Mouse (Mus musculus) spleen, postnatal 36 days (tissue): ENCODE data around the gene Lipt1.

Experiments used
- DNase-seq, 2 experiments: peaks; one replicate each; pipeline ENCODE4 v3.0.0; 2022; ENCODE audit warnings: low spot score in 2 of 2, mixed read lengths in 1 of 2

Gene Lipt1

DNA sequence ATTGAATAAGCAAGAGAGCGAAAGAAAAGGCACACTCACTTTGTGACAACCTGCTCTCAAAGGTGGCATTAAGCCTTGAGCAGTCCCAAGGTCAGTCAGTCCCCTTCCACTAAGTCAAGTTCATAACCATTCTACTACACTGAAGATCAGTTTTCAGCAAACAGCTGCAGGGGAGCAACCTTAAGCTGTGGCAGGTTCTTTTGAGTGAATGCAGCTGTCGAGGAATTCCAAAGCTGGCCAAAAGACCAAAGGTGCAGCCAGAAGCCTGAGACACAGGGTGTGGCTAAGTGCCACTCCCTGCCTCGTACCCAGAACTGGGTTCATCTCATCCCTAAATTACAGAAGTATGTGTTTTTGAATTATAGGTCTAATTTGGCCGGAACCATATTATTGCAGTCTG is 28.3 kb downstream of the Lipt1 start:
- DNase-seq, result no peak

DNA sequence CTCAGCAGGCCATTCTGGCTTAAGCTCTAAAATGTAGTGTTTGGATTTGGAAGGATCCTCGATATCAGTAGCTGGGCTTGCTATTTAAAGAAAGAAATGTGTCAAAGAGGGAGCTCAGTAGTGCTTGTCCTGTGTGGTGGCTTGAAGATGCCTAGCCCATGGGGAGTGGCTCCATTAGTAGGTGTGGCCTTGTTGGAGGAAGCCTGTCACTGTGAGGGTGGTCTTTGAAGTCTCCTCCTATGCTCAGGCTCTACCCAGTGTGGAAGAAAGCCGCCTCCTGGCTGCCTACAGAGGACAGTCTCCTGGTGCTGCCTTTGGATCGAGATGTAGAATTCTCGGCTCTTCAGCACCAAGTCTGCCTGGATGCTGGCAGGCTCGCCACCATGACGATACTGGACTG is 28.8 kb downstream of the Lipt1 start:
- no peak for DNase-seq

DNA sequence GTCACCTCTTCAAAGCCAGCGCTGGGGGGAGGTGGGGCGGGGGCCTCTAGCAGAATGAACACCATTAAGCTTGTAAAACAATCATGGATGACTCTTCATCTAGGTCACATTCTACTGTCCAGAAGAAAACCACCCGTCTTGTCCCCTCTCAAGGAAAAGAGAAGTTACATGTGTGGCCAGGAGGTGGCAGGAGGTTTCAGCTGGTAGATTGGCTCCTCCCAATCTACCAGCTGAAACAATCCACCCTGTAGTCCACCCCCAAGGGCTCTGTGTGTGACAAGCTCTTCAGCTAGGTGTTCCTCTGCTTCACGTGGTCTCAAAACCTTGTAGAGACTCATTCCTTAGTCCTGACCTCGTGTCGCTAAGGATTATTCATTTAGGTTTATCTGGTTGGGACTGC is 31.6 kb downstream of the Lipt1 start:
- no peak for DNase-seq

DNA sequence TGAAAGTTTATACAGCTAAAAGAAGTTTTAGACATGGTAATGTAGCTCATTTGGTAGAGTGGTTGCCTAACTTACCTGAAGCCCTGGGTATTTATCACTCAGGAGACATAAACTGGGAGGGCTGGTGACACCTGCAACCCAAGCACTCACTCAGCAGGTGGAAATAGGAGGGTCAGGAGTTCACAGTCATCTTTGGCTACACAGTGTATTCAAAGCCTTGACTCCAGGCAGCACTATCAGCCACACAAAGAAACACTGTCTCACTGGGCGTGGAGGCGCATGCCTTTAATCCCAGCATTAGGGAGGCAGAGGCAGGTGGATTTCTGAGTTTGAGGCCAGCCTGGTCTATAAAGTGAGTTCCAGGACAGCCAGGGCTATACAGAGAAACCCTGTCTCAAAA is 41.2 kb downstream of the Lipt1 start:
- no peak for DNase-seq

DNA sequence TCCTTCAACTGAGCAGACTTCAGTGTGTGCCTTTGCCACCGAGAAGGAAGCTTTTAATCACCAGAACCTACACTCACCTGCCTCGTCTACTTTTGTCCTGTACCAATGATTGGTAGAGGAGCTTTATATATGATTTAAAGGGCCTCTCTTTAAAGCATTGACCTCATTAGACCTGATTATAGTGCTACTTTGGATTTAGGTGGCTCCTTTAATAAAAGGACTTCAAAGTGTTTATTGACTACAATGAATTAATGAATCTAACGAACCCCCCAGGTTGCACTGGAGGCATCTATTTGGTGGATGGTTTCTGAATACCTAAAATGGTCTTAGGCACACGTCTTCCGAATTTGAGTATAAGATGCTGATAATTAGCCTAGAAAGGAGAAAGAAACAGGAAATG is 44.9 kb downstream of the Lipt1 start, which contains the start of gene Lyg2:
Lyg2 (minus strand) TSS at position 101 of the 400 bp plus-strand sequence.
- DNase-seq, result no peak

DNA sequence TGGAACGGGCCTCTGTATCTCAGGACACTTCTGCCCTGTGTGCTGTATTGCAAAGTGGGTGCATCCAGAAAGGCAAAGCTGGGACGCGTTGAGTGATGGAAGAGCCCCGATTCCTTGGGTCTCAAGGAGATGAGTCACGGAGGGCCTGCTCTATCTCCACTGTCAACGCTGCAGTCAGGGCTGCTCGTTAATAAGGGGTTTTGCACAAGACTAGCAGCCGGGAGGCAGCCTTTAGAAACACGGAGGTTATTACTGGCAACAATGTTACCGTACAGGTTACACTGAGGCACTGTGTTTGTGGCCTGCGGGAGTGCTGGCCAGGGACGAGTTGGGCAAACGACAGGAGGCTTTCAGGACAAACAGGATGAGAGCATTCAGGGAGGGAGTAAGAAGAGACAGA is 46.1 kb downstream of the Lipt1 start:
- DNase-seq, result no peak

DNA sequence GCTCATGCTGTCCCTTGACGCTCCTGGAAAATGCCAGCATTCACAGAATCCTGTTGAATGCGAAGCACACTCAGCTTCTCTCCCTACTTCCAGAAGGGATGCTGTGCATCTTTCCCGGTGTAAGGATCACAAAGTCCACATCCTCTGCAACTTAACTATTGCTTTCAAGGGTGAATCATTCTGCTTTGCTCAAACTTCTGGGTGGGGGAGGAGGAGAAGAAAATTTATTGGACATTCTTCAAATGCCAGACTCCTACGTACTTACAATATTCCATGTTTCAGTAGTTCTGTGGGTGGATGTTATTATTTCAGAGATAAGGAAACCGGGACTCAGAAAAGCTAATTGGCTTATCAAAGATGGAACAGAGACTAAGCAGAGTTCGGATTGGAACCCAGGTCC is 46.6 kb downstream of the Lipt1 start:
- DNase-seq, result no peak

DNA sequence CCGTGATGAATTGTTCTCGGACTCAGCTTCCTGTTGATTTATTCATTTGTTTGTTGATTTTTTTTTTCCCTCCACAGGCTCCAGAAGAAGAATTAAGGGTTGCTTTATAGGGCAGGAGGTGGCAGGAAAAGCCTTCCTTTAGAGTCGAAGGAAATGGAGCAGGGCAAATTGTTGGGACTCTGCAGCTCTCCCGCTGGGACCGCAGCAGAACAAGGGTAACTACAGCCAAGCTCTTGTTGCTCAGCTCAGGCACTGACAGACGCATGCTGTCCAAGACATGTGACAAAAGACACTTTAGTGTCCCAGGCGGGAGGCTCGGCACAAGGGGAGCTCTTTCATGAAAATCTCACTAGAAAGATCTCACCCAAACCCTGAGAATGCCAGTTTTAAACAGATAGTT is 51.0 kb downstream of the Lipt1 start:
- DNase-seq, result no peak
